Mouse (Mus musculus) heart, adult 2 months (tissue): ENCODE results near the gene Rab3gap2.

Experiments used
- CTCF ChIP-seq: fragments of 200-600 bp; IDR thresholded peaks from 2 replicates; pipeline ENCODE4 v1.8.1; 2022; ENCODE audit warnings: antibody characterized with exemption, mild to moderate bottlenecking, moderate library complexity
- POLR2A ChIP-seq: fragments of 200-500 bp; IDR thresholded peaks from 2 replicates; pipeline ENCODE4 v1.6.1; 2011; ENCODE audit warnings: mild to moderate bottlenecking, low read depth, low read length, control low read depth; ENCODE audit not compliant: insufficient read depth

DNA sequence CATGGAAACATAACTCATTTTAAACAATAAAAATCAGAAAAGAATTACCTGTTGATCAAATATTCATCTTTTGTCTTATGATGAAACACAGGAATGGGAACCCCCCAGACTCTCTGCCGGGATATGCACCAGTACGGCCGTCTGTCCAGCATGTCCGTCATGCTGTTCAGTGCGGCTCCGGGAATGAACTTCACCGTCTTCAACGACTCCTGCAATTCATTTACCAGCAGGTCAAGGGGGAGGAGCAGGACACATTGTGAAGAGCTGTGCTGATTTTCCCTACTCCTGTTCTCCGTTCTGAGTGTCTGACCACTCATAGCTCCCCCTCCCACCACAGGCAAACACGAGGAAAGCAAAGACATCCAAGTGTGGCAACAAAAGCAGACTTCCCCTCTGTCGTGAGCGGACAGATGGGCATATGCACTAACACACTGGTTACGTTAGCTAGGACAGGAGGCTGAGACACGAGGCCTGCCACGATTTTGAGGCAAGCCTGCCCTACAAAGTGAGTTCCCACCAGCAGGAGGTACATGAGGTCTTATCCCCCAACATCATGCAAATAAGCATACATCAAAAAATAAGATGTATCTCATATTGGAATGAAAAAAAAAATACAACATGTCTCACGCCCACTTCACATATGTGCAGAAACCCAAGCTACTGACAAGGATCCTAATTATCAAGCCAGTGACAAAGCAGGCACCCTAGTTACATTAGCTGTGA lies 112.1 kb downstream of the Rab3gap2 start:
- TF ChIP-seq POLR2A (no peak), CTCF (no peak)
